Mouse (Mus musculus): Measurements from ENCODE around the gene Slc52a3. TPM values are rescaled to one million over a fixed set of nuclear protein-coding genes. Genes with fewer than 3 reads are reported as not detected.

Slc52a3 gene
- polyA plus RNA-seq, 1 experiment from 2014 or later, result 0.55 TPM

DNA sequence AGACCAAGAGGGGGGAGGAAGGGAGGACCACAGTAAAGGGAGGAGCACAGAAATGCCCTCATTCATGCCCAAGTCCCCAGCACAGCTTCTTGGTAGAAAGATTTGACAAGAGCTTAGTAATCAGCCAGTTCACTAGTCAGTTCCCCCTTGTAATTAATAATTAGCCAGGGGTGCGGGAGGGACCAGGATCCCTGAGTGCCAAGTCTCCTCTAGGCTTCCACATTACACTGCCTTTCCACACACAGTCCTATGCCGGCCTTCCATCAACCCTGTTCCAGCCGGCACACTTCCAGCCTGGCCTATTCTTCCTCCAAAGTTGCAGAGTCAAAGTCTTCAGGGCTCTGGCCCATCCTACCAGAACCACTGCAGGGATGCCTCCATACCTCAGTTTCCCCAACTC, 20.2 kb upstream of the Slc52a3 start:
- 88% methylated on average over 3 of the region's 3 CpGs for WGBS
- Histone ChIP-seq H3K27me3 (no peaks in the 10 kb centered on the region), H3K4me2 (replicated peaks) (no peak overlapping the region), H3K27ac (no peak overlapping the region), H3K36me3 (no peaks in the 10 kb centered on the region), H3K4me3 (replicated peaks) (no peak overlapping the region), H3K9ac (replicated peaks) (no peak overlapping the region), H3K9me3 (no peaks in the 10 kb centered on the region), H3K4me1 (replicated peaks) (peaks cover 87% of the 10 kb centered on the region)
- no peak for ATAC-seq

DNA sequence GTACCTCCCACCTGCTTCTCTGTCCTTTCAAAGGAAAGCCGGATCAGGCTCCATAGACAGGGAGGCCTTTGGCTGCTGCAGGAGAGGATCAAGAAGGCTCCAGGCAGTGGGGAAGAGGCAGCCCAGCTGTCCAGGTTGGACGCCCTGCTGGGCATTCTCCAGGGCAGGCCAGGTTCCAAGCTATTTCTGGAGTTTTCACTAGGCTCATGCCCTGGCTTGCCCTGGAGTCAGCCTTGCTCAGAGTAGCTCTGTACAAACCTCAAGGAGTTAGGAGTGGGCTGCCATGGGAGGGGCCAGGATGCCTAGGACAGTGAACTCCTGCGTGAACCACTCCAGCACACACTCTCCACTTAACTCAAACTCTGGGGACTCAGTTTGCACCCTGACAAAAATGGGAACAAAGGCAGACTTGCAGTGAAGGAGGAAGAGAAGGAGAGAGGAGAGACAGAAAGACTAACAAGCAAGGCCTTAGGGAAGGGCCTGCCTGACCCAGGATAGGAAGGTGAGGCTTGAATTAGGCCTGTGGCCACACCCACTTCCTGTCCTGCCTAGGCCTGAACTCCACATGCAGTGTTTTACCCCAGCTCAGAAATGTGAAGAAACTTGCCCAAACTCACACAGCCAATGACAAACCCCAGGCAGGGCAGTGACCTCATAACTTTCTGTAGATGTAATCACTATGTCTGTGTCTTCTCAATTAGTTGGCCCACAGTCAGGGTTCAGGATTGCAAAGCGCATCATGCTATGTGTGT, 18.4 kb upstream of the Slc52a3 start:
- H3K4me3 ChIP-seq (replicated peaks), result no peak overlapping the region
- peak overlapping the region; percentile 79 for H3K4me2 ChIP-seq (replicated peaks)

DNA sequence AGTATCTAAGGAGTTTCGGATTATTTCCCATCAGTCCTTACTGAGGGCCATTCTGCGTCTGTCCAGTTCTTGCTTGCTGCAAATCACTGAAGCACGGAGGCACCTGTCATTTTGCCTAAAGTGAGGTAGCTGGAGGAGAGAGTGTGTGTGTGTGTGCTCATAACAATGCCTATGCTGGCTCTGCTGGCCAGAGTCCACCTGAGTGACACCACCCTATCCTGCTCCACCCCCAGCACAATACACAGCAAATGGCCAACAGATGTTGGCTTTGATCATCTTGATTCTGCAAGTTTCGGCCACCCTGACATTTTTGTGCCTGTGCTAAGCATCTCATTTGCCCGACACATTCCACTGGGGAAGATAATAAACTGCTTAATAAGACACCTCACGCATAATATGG, 17.8 kb upstream of the Slc52a3 start:
- H3K9ac ChIP-seq (replicated peaks), result peak overlapping the region; percentile 87
- H3K4me3 ChIP-seq (replicated peaks), result peak overlapping the region; percentile 77; the same call in 1 of the 2 replicates
- ATAC-seq, result no peak
- peaks cover 63% of the 10 kb centered on the region for H3K4me1 ChIP-seq (replicated peaks)
- no peaks in the 10 kb centered on the region for H3K9me3 ChIP-seq
- no peaks in the 10 kb centered on the region for H3K27me3 ChIP-seq
- H3K36me3 ChIP-seq, result no peaks in the 10 kb centered on the region
- 68% methylated on average over 6 of the region's 6 CpGs for WGBS
- H3K4me2 ChIP-seq (replicated peaks), result peak overlapping the region; percentile 79
- no peak overlapping the region for H3K27ac ChIP-seq

More for the DNA sequence above, 18.4 kb upstream of the Slc52a3 start:
- 84% methylated on average over 4 of the region's 4 CpGs for WGBS
- no peaks in the 10 kb centered on the region for H3K27me3 ChIP-seq
- H3K9ac ChIP-seq (replicated peaks), result no peak overlapping the region
- no peaks in the 10 kb centered on the region for H3K36me3 ChIP-seq
- peaks cover 69% of the 10 kb centered on the region for H3K4me1 ChIP-seq (replicated peaks)
- no peaks in the 10 kb centered on the region for H3K9me3 ChIP-seq
- H3K27ac ChIP-seq, result no peak overlapping the region
- ATAC-seq, result no peak

DNA sequence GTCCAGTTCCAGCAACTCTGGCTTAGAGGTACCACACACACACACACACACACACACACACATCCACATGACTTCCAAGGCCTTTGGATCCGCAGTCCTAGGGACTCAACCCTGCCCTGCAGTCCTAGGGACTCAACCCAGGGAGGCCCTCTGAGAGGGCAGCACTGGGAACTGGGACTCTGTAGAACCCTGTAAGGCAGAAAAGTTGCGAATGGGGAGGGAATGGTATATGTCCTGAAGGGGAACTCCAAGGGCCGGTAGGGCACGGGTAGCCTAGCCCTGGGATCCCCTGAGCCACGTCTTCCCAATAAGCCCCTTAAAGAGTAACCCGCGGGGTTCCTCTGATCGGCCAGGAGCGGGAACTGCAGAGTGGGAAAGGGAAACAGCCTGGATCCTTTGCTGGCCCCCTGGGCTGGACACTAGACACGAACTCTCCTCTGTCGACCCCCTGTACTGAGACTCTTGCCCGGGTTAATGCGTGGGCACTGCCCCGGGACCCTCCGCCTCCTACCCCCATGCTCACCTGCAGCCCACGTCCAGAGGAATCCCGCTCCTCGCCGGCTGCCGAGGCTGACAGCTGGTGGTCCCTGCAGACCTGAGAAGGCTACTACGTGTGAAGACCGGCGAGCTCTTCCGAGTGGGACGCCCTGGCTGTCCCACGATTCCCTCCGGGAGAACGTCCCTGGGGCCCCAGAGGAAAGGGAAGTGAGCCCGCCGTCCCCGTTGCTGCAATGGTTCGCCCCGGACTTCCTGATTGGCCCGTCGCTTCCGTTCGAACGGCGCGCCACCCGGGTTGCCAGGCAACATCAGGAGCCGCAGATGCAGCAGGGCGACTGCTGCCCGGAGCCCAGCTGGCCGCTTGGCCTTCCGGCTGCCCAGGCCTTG, 16.6 kb upstream of the Slc52a3 start, which contains the start of gene Fam110a:
Gene Fam110a (minus strand): TSS at position 750 of the 885 bp plus-strand sequence.
- H3K4me3 ChIP-seq (replicated peaks), result peak within 1 kb of the TSS; percentile 77
- H3K9ac ChIP-seq (replicated peaks), result peak within 1 kb of the TSS; percentile 87
- H3K9me3 ChIP-seq, result no peaks in the 10 kb centered on the region
- no peaks in the 10 kb centered on the region for H3K36me3 ChIP-seq
- peak within 1 kb of the TSS; percentile 68 for H3K27ac ChIP-seq
- under 1% methylated on average over 46 of the region's 46 CpGs for WGBS
- H3K27me3 ChIP-seq, result no peaks in the 10 kb centered on the region
- peak within 1 kb of the TSS; percentile 79 for H3K4me2 ChIP-seq (replicated peaks)
- peak; percentile 92 for ATAC-seq
- H3K4me1 ChIP-seq (replicated peaks), result peaks cover 51% of the 10 kb centered on the region

DNA sequence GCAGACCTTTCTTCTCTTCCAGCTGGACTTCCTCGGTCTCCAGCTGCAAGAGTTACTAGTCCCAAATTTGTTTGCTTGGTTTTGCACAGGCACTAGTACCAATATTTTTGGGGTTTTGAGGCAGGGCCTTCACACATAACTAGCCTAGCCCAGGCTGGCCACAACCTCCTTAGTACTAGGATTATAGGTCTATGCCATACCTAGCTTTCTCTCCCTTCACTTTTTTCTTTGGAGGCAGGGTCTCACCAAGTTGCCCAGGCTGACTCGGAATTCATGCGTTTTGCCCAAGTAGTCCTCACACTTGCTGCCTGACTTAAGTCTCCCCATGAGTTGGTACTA, 16.0 kb upstream of the Slc52a3 start:
- Histone ChIP-seq H3K9ac (replicated peaks) (peak overlapping the region; percentile 87; the same call in 1 of the 2 replicates), H3K4me2 (replicated peaks) (peak overlapping the region; percentile 79), H3K4me1 (replicated peaks) (peaks cover 49% of the 10 kb centered on the region), H3K27ac (peak overlapping the region; percentile 68), H3K36me3 (no peaks in the 10 kb centered on the region), H3K27me3 (no peaks in the 10 kb centered on the region), H3K4me3 (replicated peaks) (peak overlapping the region; percentile 77), H3K9me3 (no peaks in the 10 kb centered on the region)
- 33% methylated on average over 3 of the region's 3 CpGs for WGBS
- no peak for ATAC-seq

DNA sequence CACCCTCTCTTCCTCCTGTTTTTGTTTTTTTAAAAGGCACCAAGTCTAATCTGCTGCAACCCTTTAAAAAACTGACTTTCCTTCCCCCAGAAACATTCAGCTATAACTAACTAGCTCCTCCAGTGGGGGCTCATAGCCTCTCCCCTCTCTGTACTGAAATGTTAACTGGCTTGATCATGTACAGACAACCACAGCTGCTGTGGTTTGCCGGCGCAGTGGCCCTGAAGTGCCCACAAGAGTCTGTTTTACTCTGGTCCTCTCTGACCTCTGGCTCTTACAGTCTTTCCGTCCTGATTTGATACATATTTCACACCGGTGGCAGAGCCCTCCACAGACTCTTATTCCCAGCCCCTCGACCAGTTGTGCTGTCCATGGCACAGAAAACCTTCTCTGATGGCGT, 15.0 kb upstream of the Slc52a3 start:
- H3K27me3 ChIP-seq, result no peaks in the 10 kb centered on the region
- no peaks in the 10 kb centered on the region for H3K9me3 ChIP-seq
- ATAC-seq, result no peak
- H3K4me2 ChIP-seq (replicated peaks), result no peak overlapping the region
- H3K36me3 ChIP-seq, result no peaks in the 10 kb centered on the region
- WGBS, result 86% methylated on average over 6 of the region's 6 CpGs
- no peak overlapping the region for H3K27ac ChIP-seq
- no peak overlapping the region for H3K9ac ChIP-seq (replicated peaks)
- H3K4me1 ChIP-seq (replicated peaks), result peaks cover 42% of the 10 kb centered on the region
- no peak overlapping the region for H3K4me3 ChIP-seq (replicated peaks)

DNA sequence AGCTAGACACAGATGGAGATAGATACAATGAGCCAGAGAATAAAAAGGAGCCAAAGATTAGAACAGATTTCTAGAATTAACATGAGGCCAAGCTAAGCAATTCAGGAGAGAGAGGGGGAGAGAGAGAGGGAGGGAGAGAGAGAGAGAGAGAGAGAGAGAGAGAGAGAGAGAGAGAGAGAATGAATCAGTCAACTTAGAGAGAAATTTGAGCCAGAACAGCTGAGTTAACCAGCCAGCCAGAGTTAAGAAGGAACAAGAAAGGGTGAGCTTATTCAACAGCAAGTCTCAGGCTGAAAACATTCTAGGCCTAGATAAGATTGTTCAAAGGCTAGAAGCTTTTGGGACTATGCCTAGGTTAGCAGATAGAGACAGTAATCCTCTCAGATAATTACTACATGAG, 13.8 kb upstream of the Slc52a3 start:
- H3K4me1 ChIP-seq (replicated peaks), result peaks cover 30% of the 10 kb centered on the region
- no peak overlapping the region for H3K4me2 ChIP-seq (replicated peaks)
- no peak for ATAC-seq
- no peak overlapping the region for H3K4me3 ChIP-seq (replicated peaks)
- H3K36me3 ChIP-seq, result no peaks in the 10 kb centered on the region
- no peaks in the 10 kb centered on the region for H3K27me3 ChIP-seq
- H3K9ac ChIP-seq (replicated peaks), result no peak overlapping the region
- no peaks in the 10 kb centered on the region for H3K9me3 ChIP-seq
- no peak overlapping the region for H3K27ac ChIP-seq

DNA sequence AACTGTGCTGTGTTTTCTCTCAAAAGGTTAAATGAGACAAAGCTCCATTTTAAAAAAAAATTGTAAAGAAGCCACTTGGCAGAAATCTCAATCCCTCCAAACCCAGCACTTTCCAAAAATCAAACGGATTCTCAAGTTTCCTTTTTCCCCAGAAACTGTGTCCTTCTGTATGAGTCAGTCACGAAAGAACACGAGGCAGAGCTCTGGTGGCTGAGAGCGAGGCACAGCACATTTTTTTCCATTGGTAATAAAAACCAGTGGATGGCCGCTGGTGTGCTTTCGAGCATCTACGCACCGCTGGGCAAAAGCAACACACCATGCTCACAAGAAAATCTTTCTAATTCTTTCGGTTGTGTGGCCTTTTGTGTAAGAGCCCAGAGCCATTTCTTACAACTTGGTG, 12.3 kb upstream of the Slc52a3 start:
- Histone ChIP-seq H3K27me3 (no peaks in the 10 kb centered on the region), H3K36me3 (no peaks in the 10 kb centered on the region), H3K9me3 (no peaks in the 10 kb centered on the region), H3K4me3 (replicated peaks) (no peak overlapping the region), H3K9ac (replicated peaks) (no peak overlapping the region), H3K27ac (no peak overlapping the region), H3K4me1 (replicated peaks) (peaks cover 15% of the 10 kb centered on the region), H3K4me2 (replicated peaks) (no peak overlapping the region)
- WGBS, result 60% methylated on average over 9 of the region's 9 CpGs
- ATAC-seq, result no peak

DNA sequence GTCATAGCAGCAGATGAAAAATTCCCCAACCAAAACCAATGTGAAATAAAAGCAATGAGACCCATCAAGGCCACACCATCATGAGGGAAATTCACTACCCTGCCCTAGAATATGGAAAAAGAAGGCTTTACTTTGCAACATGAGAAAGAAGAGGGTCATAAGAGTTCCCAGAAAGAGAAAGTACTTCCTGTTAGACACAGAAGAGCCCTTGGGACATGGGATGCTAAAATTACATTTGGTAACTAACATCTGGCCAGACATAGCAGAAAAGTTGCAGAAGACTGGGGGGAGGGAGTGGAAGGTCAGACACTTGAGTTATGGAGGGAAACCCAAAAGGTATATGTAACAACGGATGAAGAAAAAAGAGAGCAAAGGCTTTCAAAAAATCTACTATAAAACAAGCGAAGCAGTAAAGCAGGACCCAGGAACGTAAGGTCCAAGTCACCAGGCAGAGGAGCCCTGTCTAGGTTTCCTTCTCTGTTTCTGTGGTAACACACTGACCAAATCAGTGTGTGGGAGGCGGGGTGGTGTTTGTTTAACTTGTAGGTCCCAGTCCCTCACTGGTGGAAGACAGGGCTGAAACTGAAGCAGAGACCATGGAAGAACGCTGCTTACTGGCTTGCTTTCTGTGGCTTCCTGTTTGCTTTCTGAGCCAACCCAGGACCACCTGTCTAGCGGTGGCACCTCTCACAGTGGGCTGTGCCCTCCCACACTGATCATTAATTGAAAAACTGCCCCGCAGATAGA, 10.7 kb upstream of the Slc52a3 start:
- Histone ChIP-seq H3K4me2 (replicated peaks) (no peak overlapping the region), H3K4me1 (replicated peaks) (peaks cover 3% of the 10 kb centered on the region), H3K36me3 (no peaks in the 10 kb centered on the region), H3K4me3 (replicated peaks) (no peak overlapping the region), H3K27ac (no peak overlapping the region), H3K27me3 (no peaks in the 10 kb centered on the region), H3K9ac (replicated peaks) (no peak overlapping the region), H3K9me3 (no peaks in the 10 kb centered on the region)
- WGBS, result 80% methylated on average over 7 of the region's 7 CpGs
- ATAC-seq, result no peak

DNA sequence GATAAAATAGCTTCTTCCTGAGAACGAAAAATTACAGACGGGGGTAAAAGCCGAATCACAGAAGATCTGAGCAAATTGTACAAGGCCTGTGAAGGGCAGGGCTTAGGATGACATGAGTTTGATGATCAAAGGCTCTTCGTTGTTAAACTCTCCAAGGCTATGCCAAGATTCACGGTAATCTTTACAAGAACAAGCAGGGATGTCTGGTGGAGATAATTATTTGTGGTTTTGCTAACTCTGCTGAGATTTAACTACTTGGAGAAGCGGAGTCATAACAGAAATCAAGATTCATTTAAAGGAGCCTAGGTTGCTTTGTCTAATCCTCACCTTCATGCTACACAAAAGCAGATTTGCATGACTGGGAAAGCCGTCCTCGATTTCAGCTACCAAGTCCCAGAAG, 9.4 kb upstream of the Slc52a3 start:
- peaks cover 13% of the 10 kb centered on the region for H3K4me1 ChIP-seq (replicated peaks)
- no peak for ATAC-seq
- no peak overlapping the region for H3K9ac ChIP-seq (replicated peaks)
- WGBS, result 84% methylated on average over 8 of the region's 8 CpGs
- H3K9me3 ChIP-seq, result no peaks in the 10 kb centered on the region
- H3K4me3 ChIP-seq (replicated peaks), result no peak overlapping the region
- H3K27ac ChIP-seq, result no peak overlapping the region
- H3K27me3 ChIP-seq, result no peaks in the 10 kb centered on the region
- no peak overlapping the region for H3K4me2 ChIP-seq (replicated peaks)
- no peaks in the 10 kb centered on the region for H3K36me3 ChIP-seq

DNA sequence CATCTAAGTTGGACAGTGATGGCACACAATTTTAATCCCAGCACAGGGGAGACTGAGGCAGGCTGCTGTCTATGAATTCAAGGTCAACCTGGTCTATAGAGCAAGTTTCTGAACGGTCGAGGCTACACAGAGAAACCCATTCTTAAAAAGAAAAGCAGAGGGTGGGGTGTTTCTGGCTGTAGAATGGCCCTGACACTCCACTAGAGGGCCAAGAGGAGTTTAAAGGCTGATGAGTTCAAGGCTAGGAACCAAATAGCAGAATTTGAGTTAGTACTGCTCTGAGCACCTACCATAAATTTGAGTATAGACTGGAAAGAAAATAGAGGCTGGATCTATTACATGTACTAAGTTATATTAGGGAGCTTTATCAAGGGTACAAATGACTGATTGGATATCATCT, 7.3 kb upstream of the Slc52a3 start:
- Histone ChIP-seq H3K27me3 (peaks cover 7% of the 10 kb centered on the region; the same call in 1 of the 2 replicates), H3K4me2 (replicated peaks) (no peak overlapping the region), H3K4me1 (replicated peaks) (peaks cover 19% of the 10 kb centered on the region), H3K4me3 (replicated peaks) (no peak overlapping the region), H3K9me3 (no peaks in the 10 kb centered on the region), H3K27ac (no peak overlapping the region), H3K9ac (replicated peaks) (no peak overlapping the region), H3K36me3 (no peaks in the 10 kb centered on the region)
- WGBS, result 74% methylated on average over 2 of the region's 2 CpGs
- no peak for ATAC-seq

DNA sequence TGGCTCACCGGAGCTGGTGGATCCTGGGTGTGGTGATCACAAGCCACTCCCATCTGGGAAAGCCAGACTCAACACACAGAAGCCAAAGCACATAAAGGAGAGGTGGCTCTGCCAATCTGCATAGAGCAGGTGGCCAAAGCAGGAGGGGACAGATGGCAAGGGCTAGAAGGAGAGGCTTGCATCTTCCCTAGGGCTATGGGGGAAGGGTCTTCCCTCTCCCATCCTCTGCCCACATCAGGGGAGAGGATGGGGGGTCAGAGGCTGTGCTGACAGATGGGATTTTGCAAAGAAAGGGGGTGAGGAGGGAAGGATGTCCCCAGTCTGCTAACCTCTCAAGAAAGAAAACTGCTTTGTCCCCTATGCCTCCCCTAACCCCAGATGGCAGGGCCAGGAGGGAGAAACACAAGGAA, 5.3 kb upstream of the Slc52a3 start:
- peak; percentile 75 for ATAC-seq
- Histone ChIP-seq H3K4me1 (replicated peaks) (peaks cover 25% of the 10 kb centered on the region), H3K27ac (peak overlapping the region; percentile 57; the same call in 1 of the 2 replicates), H3K27me3 (peaks cover 23% of the 10 kb centered on the region), H3K9me3 (no peaks in the 10 kb centered on the region), H3K4me3 (replicated peaks) (no peak overlapping the region), H3K36me3 (no peaks in the 10 kb centered on the region), H3K4me2 (replicated peaks) (no peak overlapping the region), H3K9ac (replicated peaks) (0 out of 2 replicates have a peak overlapping the region, but pooled peaks have one; percentile 44)
- WGBS, result 7% methylated on average over 1 of the region's 1 CpGs
